Mouse (Mus musculus) layer of hippocampus, adult 8-10 months (tissue): ENCODE results near the gene Pah. TPM values are rescaled to one million over a fixed set of nuclear protein-coding genes. Genes with fewer than 3 reads are reported as not detected.

Source experiments
- total RNA-seq, 4 experiments: library from RNA; stranded (reverse); gene quantifications; 2 replicates each; pipeline ENCODE4 v1.2.4; 2022

The Pah gene
- total RNA-seq, 4 experiments from 2014 or later, result not detected

Other genes with a start within 250 kb of the Pah start
- gene Ascl1, start 28.1 kb upstream of the Pah start, total RNA-seq, result 1 to 10 TPM; 5.0 to 7.2 (median 6.2) TPM